Mouse (Mus musculus): Measurements from ENCODE around the gene Ssbp4. TPM values are rescaled to one million over a fixed set of nuclear protein-coding genes. Genes with fewer than 3 reads are reported as not detected.

Ssbp4 gene
- 84.4 and 117 TPM in 2 replicates for polyA plus RNA-seq (2016; fragmentation: Nextera tagmentation; extraction: Ambion mirVana)

DNA sequence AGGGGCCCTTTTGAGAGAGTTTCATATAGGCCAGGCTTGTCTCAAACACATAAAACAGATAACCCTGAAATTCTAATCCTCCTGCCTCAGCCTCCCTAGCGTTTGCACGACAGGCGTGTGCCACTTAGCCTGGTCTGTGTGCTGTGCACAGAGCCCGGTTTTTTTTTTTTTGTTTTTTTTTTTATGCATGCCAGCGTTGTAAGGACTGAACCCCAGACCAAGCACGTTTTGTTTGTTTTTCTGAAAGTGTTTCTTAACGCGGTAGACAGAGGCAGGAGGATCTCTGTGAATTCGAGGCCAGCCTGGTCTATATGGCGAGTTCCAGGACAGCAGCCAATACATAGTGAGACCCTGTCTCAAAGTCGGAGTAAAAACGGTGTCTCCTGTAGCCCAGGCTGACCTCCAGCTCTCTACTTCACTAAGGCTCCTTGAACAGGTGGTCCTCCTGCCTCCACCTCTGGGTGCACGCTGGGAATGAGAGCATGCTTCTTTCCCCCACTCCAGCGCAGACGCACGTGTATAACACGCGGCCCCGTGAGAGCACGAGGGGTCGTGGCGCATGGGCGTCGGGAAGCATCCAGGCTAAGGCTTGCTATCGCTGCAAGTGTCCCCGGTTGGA is at the start of gene Ssbp4:
Ssbp4 (minus strand) TSS at position 124 of the 619 bp plus-strand sequence.
- 0 out of 2 replicates have a peak, but pooled peaks cover 3% of the 10 kb centered on the region for H3K36me3 ChIP-seq
- peaks cover 84% of the 10 kb centered on the region for H3K4me1 ChIP-seq (replicated peaks)
- DNase-seq (ENCODE audit: low spot score), result no peak
- H3K27me3 ChIP-seq (ENCODE audit: insufficient read depth, poor library complexity, severe bottlenecking), result peaks cover 42% of the 10 kb centered on the region
- H3K27ac ChIP-seq, result peak within 1 kb of the TSS; percentile 94
- peak within 1 kb of the TSS; percentile 80 for H3K4me3 ChIP-seq
- 7% methylated on average over 26 of the region's 26 CpGs for WGBS
- H3K9me3 ChIP-seq, result no peaks in the 10 kb centered on the region

DNA sequence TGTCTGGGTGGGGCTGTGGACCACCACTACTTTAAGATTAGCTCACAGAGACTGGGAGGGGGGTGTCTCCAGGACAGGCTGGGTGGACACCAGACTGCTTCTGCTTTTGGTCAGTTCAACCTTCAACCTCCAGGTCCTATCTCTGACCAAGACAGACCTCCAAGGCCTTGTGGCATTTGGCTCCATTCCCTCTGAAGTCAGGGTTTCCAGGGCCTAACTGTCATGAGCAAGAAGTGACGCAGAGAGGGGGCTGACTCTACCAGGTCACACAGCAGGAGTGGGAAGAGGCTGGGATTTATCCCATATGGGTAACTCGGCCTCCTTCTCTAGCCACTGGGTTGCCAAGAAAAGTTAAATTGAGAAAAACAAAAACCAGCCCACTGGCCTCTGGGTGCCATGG is 49.1 kb upstream of the Ssbp4 start:
- Histone ChIP-seq H3K27me3 (ENCODE audit: insufficient read depth, poor library complexity, severe bottlenecking) (no peaks in the 10 kb centered on the region; the same call in 1 of the 2 replicates), H3K4me3 (peak overlapping the region; percentile 79), H3K27ac (peak overlapping the region; percentile 97), H3K9me3 (no peaks in the 10 kb centered on the region), H3K4me1 (replicated peaks) (peaks cover 77% of the 10 kb centered on the region), H3K36me3 (peaks cover 31% of the 10 kb centered on the region)
- DNase-seq (ENCODE audit: low spot score), result no peak
- WGBS, result 81% methylated on average over 2 of the region's 2 CpGs

DNA sequence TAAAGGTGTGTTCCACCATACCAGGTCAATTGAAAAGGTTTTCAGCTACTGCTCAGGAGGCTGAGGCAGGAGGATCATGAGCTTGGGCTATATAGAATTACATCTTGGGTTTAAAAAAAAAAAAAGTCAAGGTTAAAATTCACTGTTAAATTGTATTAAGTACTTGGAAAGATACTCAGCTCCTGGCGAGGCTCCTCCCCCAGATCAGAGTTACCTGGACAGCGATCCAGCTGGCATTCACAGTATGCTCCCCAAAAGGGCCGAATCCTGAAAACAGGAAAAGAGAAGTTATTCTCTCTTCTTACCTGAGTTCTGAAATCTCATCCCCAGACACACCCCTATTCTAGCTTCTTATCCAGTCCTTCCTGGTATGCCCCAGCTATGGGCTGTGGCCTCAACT is 48.5 kb upstream of the Ssbp4 start:
- Histone ChIP-seq H3K27ac (peak overlapping the region; percentile 97), H3K4me1 (replicated peaks) (peaks cover 82% of the 10 kb centered on the region), H3K36me3 (peaks cover 36% of the 10 kb centered on the region), H3K9me3 (no peaks in the 10 kb centered on the region), H3K27me3 (ENCODE audit: insufficient read depth, poor library complexity, severe bottlenecking) (no peaks in the 10 kb centered on the region; the same call in 1 of the 2 replicates), H3K4me3 (peak overlapping the region; percentile 79)
- 93% methylated on average over 3 of the region's 3 CpGs for WGBS
- no peak for DNase-seq (ENCODE audit: low spot score)

DNA sequence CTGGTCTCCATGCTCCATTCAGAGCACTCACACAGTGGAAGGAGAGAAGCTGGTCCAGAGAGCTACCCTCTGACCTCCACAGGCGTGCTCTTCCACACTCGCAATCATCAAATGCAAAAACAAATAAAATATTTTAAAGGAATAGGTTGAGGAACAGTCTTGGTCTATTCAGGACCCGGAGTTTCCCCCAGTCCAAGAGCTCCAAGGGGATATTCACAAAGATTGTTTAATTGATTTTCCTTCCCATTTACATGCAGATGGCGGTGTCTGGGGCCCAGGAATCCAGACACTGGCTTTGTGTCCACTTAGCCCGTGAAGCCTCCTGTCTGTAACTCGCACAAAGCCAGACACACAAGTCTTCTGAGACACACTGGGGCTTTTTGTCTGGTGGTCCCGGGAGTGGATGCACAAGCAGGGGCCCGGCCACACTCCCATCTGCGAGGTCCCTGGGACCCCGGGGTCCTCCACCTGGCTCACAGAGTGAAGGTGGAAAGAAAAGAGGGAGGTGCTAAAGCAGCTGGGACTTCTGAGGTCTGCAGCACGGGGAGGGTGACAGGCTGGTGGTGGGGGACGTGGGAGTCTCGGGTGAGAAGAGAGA is 47.6 kb upstream of the Ssbp4 start:
- H3K4me3 ChIP-seq, result peak overlapping the region; percentile 79
- WGBS, result 35% methylated on average over 13 of the region's 13 CpGs
- peaks cover 81% of the 10 kb centered on the region for H3K4me1 ChIP-seq (replicated peaks)
- H3K9me3 ChIP-seq, result no peaks in the 10 kb centered on the region
- peaks cover 45% of the 10 kb centered on the region for H3K36me3 ChIP-seq
- peak; percentile 78 for DNase-seq (ENCODE audit: low spot score)
- peak overlapping the region; percentile 97 for H3K27ac ChIP-seq
- no peaks in the 10 kb centered on the region; the same call in 1 of the 2 replicates for H3K27me3 ChIP-seq (ENCODE audit: insufficient read depth, poor library complexity, severe bottlenecking)

DNA sequence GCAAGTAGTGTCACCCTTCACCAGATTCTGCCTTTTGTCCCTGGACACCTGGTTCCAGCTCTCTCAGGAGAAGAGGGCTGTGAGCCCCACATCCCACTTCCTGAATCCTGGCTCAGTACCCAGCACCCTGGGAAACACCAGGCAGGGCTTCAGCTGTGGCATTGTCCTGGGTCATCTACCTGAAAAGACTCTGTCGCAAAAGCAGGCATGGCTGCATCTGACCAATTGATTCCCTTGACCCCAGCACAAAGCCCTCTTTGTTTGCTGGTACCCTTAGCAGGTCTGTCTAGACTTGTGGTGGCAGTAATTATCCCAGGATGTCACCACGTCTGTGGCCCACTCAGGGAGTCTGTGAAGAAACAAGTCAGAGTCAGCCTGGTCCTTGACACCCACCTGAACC is 46.8 kb upstream of the Ssbp4 start:
- peak; percentile 67 for DNase-seq (ENCODE audit: low spot score)
- H3K27me3 ChIP-seq (ENCODE audit: insufficient read depth, poor library complexity, severe bottlenecking), result no peaks in the 10 kb centered on the region
- WGBS, result 12% methylated on average over 2 of the region's 2 CpGs
- peaks cover 75% of the 10 kb centered on the region for H3K4me1 ChIP-seq (replicated peaks)
- peak overlapping the region; percentile 79 for H3K4me3 ChIP-seq
- H3K27ac ChIP-seq, result peak overlapping the region; percentile 97
- no peaks in the 10 kb centered on the region for H3K9me3 ChIP-seq
- H3K36me3 ChIP-seq, result peaks cover 53% of the 10 kb centered on the region

DNA sequence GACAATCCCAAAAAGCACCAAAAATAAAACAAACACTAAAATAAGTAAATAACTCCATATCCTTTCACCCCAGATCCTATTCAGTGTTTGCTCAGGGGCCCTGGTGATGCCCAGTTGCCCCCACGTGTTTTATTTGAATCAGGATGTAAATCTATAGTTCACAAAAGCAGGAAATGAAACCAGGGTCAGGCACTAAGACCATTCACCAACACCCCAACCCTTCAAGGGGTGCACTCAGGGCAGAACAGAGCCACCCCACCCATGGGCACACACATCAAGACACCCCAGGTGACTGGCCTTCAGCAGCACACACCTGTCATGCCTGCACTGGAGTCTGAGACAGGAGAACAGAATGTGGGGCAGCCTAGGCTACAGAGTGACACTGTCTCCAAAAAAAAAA is 45.4 kb upstream of the Ssbp4 start:
- H3K27ac ChIP-seq, result peak overlapping the region; percentile 97
- no peaks in the 10 kb centered on the region for H3K27me3 ChIP-seq (ENCODE audit: insufficient read depth, poor library complexity, severe bottlenecking)
- H3K36me3 ChIP-seq, result peaks cover 67% of the 10 kb centered on the region
- 74% methylated on average over 1 of the region's 1 CpGs for WGBS
- DNase-seq (ENCODE audit: low spot score), result no peak
- H3K4me1 ChIP-seq (replicated peaks), result peaks cover 70% of the 10 kb centered on the region
- H3K9me3 ChIP-seq, result no peaks in the 10 kb centered on the region
- H3K4me3 ChIP-seq, result no peak overlapping the region

DNA sequence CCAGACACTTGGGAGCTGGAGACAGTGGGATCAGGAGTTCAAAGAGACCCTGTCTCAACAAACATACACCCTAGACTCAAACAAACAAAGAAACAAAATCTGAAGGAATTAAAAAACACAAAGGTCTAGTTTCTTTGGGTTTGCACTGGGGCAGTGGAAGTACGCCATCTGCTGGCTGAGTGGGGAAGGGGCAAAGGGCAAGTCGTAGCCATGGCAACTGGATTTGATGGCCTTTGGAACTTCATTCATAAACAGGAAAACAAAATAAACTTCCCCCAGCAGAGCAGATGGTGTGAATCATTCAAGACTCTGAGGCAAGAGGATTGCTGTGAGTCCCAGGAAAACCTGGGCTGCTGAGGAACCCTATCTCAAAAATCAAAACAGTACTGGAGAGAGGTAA is 44.6 kb upstream of the Ssbp4 start:
- WGBS, result 57% methylated on average over 2 of the region's 2 CpGs
- peaks cover 70% of the 10 kb centered on the region for H3K4me1 ChIP-seq (replicated peaks)

DNA sequence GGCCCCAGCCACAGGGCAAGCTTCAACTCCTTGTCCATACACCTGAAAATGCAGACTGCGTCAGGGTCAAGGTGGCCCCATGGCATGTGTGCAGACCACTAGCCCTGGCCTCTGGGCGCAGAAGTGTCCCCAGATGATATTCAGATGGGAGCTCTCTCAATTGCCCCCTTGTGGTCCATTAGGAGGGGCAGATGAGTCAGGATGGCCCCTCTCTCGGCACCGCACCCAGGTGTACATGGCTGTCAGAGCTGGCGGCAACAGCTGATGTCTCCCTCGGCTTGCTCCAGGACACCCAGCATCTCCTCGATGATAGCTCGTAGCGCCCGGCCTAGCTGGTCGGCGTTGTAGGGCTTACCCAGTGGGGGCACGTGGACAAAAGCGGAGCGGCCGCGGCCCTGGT is 41.7 kb upstream of the Ssbp4 start:
- Histone ChIP-seq H3K27ac (peak overlapping the region; percentile 63; the same call in 1 of the 2 replicates), H3K36me3 (peaks cover 67% of the 10 kb centered on the region), H3K27me3 (ENCODE audit: insufficient read depth, poor library complexity, severe bottlenecking) (no peaks in the 10 kb centered on the region), H3K4me1 (replicated peaks) (peaks cover 70% of the 10 kb centered on the region), H3K4me3 (no peak overlapping the region), H3K9me3 (no peaks in the 10 kb centered on the region)
- 95% methylated on average over 17 of the region's 17 CpGs for WGBS
- DNase-seq (ENCODE audit: low spot score), result no peak

More for the DNA sequence above, 44.6 kb upstream of the Ssbp4 start:
- Histone ChIP-seq H3K9me3 (no peaks in the 10 kb centered on the region), H3K27ac (peak overlapping the region; percentile 64; the same call in 1 of the 2 replicates), H3K36me3 (peaks cover 76% of the 10 kb centered on the region), H3K27me3 (ENCODE audit: insufficient read depth, poor library complexity, severe bottlenecking) (no peaks in the 10 kb centered on the region), H3K4me3 (no peak overlapping the region)
- DNase-seq (ENCODE audit: low spot score), result peak; percentile 58

DNA sequence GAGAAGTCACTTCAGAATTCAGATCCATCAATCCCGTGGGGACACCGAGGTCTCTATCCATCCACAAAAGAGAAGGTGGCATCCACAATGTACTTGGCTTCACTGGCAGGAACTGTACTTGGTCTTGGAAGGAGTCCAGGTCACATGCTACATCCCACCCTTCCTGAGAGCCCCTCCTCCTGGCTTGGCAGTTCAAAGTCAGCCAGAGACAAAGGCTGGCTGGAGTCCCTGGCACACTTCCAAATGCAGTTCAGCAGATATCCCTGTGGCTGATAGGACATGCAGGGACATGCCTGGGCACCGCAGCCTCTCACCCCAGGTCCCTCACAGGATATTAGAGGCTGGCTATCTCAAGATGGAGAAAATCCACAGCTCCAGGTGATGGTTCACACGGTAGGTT is 40.7 kb upstream of the Ssbp4 start:
- Histone ChIP-seq H3K9me3 (no peaks in the 10 kb centered on the region), H3K4me3 (no peak overlapping the region), H3K4me1 (replicated peaks) (peaks cover 64% of the 10 kb centered on the region), H3K27me3 (ENCODE audit: insufficient read depth, poor library complexity, severe bottlenecking) (no peaks in the 10 kb centered on the region), H3K27ac (peak overlapping the region; percentile 63; the same call in 1 of the 2 replicates), H3K36me3 (peaks cover 57% of the 10 kb centered on the region)
- WGBS, result 94% methylated on average over 4 of the region's 4 CpGs
- DNase-seq (ENCODE audit: low spot score), result no peak

DNA sequence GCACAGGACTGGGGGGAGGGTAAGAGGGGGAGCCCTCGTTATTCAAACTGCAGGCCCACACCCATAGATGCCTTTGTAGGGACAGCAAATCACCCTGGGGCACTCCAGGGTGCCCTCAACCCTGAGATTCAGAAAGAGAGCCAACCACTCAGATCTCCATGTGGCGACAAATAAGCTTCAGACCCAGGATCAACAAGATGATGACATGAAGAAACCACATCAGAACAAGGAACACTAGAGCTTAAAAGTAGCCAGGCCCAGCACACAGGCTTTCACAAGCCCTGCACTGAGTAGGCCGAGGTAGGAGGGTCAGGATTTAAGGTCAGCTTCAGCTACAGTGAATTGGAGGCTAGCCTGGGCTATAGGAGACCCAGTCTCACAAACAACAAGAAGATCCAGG is 40.2 kb upstream of the Ssbp4 start:
- H3K36me3 ChIP-seq, result peaks cover 53% of the 10 kb centered on the region
- H3K4me1 ChIP-seq (replicated peaks), result peaks cover 60% of the 10 kb centered on the region
- WGBS, result 70% methylated on average over 3 of the region's 3 CpGs
- no peaks in the 10 kb centered on the region for H3K27me3 ChIP-seq (ENCODE audit: insufficient read depth, poor library complexity, severe bottlenecking)
- no peaks in the 10 kb centered on the region for H3K9me3 ChIP-seq
- peak overlapping the region; percentile 63 for H3K27ac ChIP-seq
- H3K4me3 ChIP-seq, result no peak overlapping the region
- DNase-seq (ENCODE audit: low spot score), result no peak

DNA sequence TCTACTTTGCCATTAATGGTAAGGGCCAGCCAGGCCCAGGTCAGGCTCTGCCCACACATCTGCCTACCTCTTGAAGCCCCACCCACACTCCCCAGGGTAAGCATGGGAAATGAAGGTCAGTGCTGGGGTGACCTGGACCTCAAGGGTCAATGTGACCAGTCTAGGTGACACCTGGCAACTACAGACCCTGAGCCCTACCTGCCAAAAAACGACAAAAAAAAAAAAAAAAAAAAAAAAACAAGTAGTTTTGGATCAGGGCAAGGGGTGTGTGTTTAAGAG is 39.4 kb upstream of the Ssbp4 start:
- no peak for DNase-seq (ENCODE audit: low spot score)
- H3K4me1 ChIP-seq (replicated peaks), result peaks cover 56% of the 10 kb centered on the region
- peaks cover 48% of the 10 kb centered on the region for H3K36me3 ChIP-seq
- 23% methylated on average over 1 of the region's 1 CpGs for WGBS
- no peak overlapping the region for H3K4me3 ChIP-seq
- H3K27ac ChIP-seq, result peak overlapping the region; percentile 84
- no peaks in the 10 kb centered on the region for H3K27me3 ChIP-seq (ENCODE audit: insufficient read depth, poor library complexity, severe bottlenecking)
- H3K9me3 ChIP-seq, result no peaks in the 10 kb centered on the region

DNA sequence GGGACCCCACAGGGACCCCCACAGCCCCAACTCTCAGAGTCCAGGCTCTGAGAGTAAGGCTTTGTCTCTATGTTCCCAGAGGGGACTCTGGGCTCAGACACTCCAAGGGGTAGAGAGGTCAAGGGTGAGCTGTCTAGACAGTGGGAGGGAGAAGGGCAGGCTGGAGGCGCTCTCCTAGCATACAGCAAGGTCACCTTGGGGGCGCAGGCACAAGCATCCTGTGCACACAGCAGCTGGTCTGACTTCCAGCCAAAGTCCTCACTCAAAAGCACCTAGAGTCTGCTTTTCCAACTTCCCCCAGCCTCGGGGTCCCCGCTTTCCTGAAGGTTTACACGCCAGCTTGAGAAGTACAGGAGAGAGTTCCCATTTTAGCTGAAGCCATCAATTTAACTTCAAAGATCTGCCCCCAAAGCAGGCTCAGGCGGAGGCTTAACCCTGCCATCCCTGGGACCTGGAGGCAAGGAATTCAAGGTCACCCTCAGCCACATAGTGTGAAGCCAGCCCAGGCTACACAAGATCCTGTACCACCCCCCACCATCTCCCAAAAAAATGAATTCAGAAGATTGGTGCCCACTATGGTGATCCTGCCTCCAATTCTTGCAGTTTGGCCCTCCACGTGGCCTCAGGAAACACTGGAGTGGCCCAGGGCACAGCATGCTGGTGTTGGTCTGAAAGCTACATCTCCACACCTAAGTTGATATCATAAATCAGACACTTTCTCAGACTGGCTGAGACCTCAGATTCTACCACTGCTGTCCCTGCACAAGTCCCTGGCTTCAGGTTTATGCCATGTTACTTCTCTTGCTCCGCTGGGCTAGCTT is 38.9 kb upstream of the Ssbp4 start:
- Histone ChIP-seq H3K9me3 (no peaks in the 10 kb centered on the region), H3K4me1 (replicated peaks) (peaks cover 54% of the 10 kb centered on the region), H3K27me3 (ENCODE audit: insufficient read depth, poor library complexity, severe bottlenecking) (no peaks in the 10 kb centered on the region), H3K4me3 (peak overlapping the region; percentile 26), H3K36me3 (peaks cover 43% of the 10 kb centered on the region), H3K27ac (peak overlapping the region; percentile 84)
- peak; percentile 64 for DNase-seq (ENCODE audit: low spot score)
- WGBS, result 51% methylated on average over 8 of the region's 8 CpGs

DNA sequence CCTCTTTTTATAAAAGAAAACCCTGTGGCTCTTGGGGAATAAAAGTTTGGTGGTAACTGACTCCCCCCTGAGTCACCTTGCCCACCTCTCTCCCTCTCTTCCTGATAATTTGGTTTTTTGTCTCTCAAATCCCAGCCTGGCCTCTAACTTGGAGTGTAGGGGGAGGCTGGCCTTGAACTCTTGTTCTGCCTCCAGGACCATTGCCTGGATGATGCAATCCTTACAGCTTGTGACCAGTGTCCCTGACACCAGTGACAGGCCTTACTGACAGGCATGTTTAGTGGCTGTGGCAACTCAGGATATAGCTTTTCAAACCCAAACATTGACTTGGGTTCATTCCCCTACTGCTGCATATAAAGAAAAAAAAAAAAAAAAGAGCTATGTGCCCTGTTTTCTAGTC is 38.1 kb upstream of the Ssbp4 start:
- Histone ChIP-seq H3K4me1 (replicated peaks) (peaks cover 50% of the 10 kb centered on the region), H3K4me3 (no peak overlapping the region)
- no peak for DNase-seq (ENCODE audit: low spot score)

More for the DNA sequence above, 38.1 kb upstream of the Ssbp4 start:
- H3K27me3 ChIP-seq (ENCODE audit: insufficient read depth, poor library complexity, severe bottlenecking), result no peaks in the 10 kb centered on the region
- H3K27ac ChIP-seq, result peak overlapping the region; percentile 84
- H3K9me3 ChIP-seq, result no peaks in the 10 kb centered on the region
- H3K36me3 ChIP-seq, result peaks cover 35% of the 10 kb centered on the region
